Mouse (Mus musculus) E14TG2a.4 (cell line): ENCODE data around the gene Rxra.

ENCODE experiments used
- CTCF ChIP-seq: conservative IDR thresholded peaks from 2 replicates; pipeline ENCODE4 v1.5.1; 2014; ENCODE audit warnings: low read length
- NANOG ChIP-seq: IDR thresholded peaks from 2 replicates; pipeline ENCODE4 v1.6.1; 2014; ENCODE audit warnings: borderline replicate concordance, low read length, mixed read lengths
- POU5F1 ChIP-seq: IDR thresholded peaks from 2 replicates; pipeline ENCODE4 v1.6.1; 2014; ENCODE audit warnings: low read length, borderline replicate concordance

DNA sequence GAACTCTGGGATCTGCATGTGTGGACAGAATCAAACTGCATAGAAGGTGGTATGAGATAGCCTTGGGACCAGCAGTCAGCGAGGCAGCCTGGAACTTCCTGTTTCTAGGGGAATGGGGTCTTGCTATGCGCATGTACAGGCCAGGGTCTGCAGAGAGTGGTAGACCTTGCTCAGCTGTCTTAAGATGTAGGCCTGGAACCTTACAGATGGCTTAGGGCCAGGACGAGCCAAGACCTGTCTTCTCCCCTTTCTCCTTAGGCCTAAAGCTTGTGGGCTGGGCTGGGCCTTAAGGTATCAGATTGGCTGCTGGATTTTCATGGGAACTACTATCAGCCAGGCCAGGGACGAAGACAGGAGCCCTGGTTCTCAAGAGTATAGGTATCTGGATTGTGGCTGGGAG lies 4.4 kb downstream of the Rxra start:
- no peak for TF ChIP-seq CTCF
- no peak for TF ChIP-seq NANOG
- TF ChIP-seq POU5F1 = no peak
